In the genomic region with DNA sequence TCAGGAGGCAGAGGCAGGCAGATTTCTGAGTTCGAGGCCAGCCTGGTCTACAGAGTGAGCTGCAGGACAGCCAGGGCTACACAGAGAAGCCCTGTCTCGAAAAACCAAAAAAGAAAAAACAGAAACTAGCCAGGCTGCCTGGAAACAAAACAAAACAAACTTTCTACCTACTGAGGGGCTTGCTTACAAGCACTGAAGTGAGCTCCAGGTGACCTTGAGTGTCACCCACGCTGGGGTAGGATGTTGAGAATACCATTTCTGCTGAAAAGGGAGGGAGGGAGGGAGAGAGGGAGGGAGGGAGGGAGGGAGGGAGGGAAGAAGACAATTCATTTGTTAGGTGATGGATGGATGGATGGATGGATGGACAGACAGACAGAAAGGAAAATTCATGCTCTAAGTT, we compare ENCODE assay signal across 21 mouse cellular contexts.
"Had no signal": no experiment of that assay in that cellular context is flagged by ENCODE, and none has a peak within 500 bp of the region (broad histone marks: within the 10 kb centered on the region; RNA-seq: fewer than 3 reads in every experiment).

No protein-coding gene starts in this region.

- H3K4me2 ChIP-seq: liver, embryonic 15.5 days; lung, embryonic 15.5 days; midbrain, embryonic 12.5 days; neural tube, embryonic 12.5 days had no signal

- H3K9ac ChIP-seq: liver, embryonic 15.5 days; liver, postnatal 0 days; lung, embryonic 15.5 days; midbrain, embryonic 12.5 days; neural tube, embryonic 12.5 days had no signal

- H3K27me3 ChIP-seq: liver, embryonic 15.5 days; lung, embryonic 15.5 days; midbrain, embryonic 12.5 days; neural tube, embryonic 12.5 days had no signal

- H3K9me3 ChIP-seq: liver, embryonic 15.5 days; lung, embryonic 15.5 days; midbrain, embryonic 10.5 days; midbrain, embryonic 12.5 days; neural tube, embryonic 12.5 days had no signal

- H3K4me1 ChIP-seq: liver, embryonic 15.5 days; lung, embryonic 15.5 days; midbrain, embryonic 10.5 days; midbrain, embryonic 12.5 days; neural tube, embryonic 12.5 days had no signal

- H3K27ac ChIP-seq: liver, embryonic 15.5 days; lung, embryonic 15.5 days; midbrain, embryonic 10.5 days; midbrain, embryonic 12.5 days; neural tube, embryonic 12.5 days had no signal

- H3K4me3 ChIP-seq: liver, embryonic 15.5 days; lung, embryonic 15.5 days; midbrain, embryonic 10.5 days; midbrain, embryonic 12.5 days; myocyte; neural tube, embryonic 12.5 days had no signal

- DNase-seq: liver, postnatal 0 days; lung, adult 2 months; lung, postnatal 14 days; lung, postnatal 4 days; midbrain, embryonic 14.5 days; retina, postnatal 1 day; right cerebral cortex, adult 18-20 months; right cerebral cortex, postnatal 25 days; right cerebral cortex, postnatal 4 days; spleen, adult 18-20 months; thymus, adult 18-20 months; thymus, postnatal 14 days; thymus, postnatal 36 days had no signal

- H3K36me3 ChIP-seq: liver, embryonic 15.5 days had no signal

- ATAC-seq: liver, postnatal 0 days; lung, postnatal 0 days; midbrain, embryonic 16.5 days had no signal
